Mouse (Mus musculus): ENCODE results near the gene Nrtn. TPM values are rescaled to one million over a fixed set of nuclear protein-coding genes. Genes with fewer than 3 reads are reported as not detected.

Nrtn gene
- polyA plus RNA-seq, 1 experiment: 19.2 TPM

- TF ChIP-seq POLR2A (IDR thresholded peaks at IDR 0.05; ENCODE audit: low read depth, low read length) (no peak), CTCF (conservative IDR thresholded peaks at IDR 0.05; ENCODE audit: insufficient read depth, insufficient read length, low read depth, low read length) (no peak)
- 95% methylated on average over 29 of the region's 29 CpGs for WGBS
- Histone ChIP-seq H3K4me3 (ENCODE audit: insufficient read depth, low read depth, low read length) (no peak overlapping the region), H3K27me3 (replicated peaks; ENCODE audit: control insufficient read depth, insufficient read depth, low read length) (no peaks in the 10 kb centered on the region), H3K27ac (ENCODE audit: insufficient read depth, low read depth, low read length) (no peak overlapping the region), H3K4me1 (ENCODE audit: control insufficient read depth, insufficient read depth, low read length) (peaks cover 13% of the 10 kb centered on the region; the same call in 1 of the 2 replicates), H3K36me3 (ENCODE audit: control insufficient read depth, insufficient read depth, low read length) (no peaks in the 10 kb centered on the region)
- no peak for DNase-seq
These were observed 10.3 kb upstream of the Nrtn start for GRCm38 (mm10) chr17:56767531-56768135.

- Histone ChIP-seq H3K4me3 (ENCODE audit: insufficient read depth, low read depth, low read length) (no peak overlapping the region), H3K27ac (ENCODE audit: insufficient read depth, low read depth, low read length) (no peak overlapping the region), H3K4me1 (ENCODE audit: control insufficient read depth, insufficient read depth, low read length) (peaks cover 16% of the 10 kb centered on the region; the same call in 1 of the 2 replicates), H3K27me3 (replicated peaks; ENCODE audit: control insufficient read depth, insufficient read depth, low read length) (no peaks in the 10 kb centered on the region), H3K36me3 (ENCODE audit: control insufficient read depth, insufficient read depth, low read length) (no peaks in the 10 kb centered on the region)
- no peak for DNase-seq
- TF ChIP-seq POLR2A (IDR thresholded peaks at IDR 0.05; ENCODE audit: low read depth, low read length): no peak
- no peak for TF ChIP-seq CTCF (conservative IDR thresholded peaks at IDR 0.05; ENCODE audit: insufficient read depth, insufficient read length, low read depth, low read length)
- WGBS: 95% methylated on average over 27 of the region's 27 CpGs
These were observed 9.5 kb upstream of the Nrtn start for GRCm38 (mm10) chr17:56766631-56767405.

- Histone ChIP-seq H3K27me3 (replicated peaks; ENCODE audit: control insufficient read depth, insufficient read depth, low read length) (no peaks in the 10 kb centered on the region), H3K4me1 (ENCODE audit: control insufficient read depth, insufficient read depth, low read length) (peaks cover 21% of the 10 kb centered on the region; the same call in 1 of the 2 replicates), H3K4me3 (ENCODE audit: insufficient read depth, low read depth, low read length) (peak overlapping the region; percentile 93), H3K36me3 (ENCODE audit: control insufficient read depth, insufficient read depth, low read length) (no peaks in the 10 kb centered on the region), H3K27ac (ENCODE audit: insufficient read depth, low read depth, low read length) (0 out of 2 replicates have a peak overlapping the region, but pooled peaks have one; percentile 5)
- 42% methylated on average over 12 of the region's 12 CpGs for WGBS
- TF ChIP-seq POLR2A (IDR thresholded peaks at IDR 0.05; ENCODE audit: low read depth, low read length) (no peak), CTCF (conservative IDR thresholded peaks at IDR 0.05; ENCODE audit: insufficient read depth, insufficient read length, low read depth, low read length) (no peak)
- no peak for DNase-seq
These were observed 8.1 kb upstream of the Nrtn start for GRCm38 (mm10) chr17:56765431-56765830.

- peaks cover 21% of the 10 kb centered on the region; the same call in 1 of the 2 replicates for H3K4me1 ChIP-seq (ENCODE audit: control insufficient read depth, insufficient read depth, low read length)
- H3K27ac ChIP-seq (ENCODE audit: insufficient read depth, low read depth, low read length): peak within 1 kb of the TSS; percentile 99
- DNase-seq: peak; percentile 94
- WGBS: 1% methylated on average over 57 of the region's 58 CpGs
- no peaks in the 10 kb centered on the region for H3K36me3 ChIP-seq (ENCODE audit: control insufficient read depth, insufficient read depth, low read length)
- no peaks in the 10 kb centered on the region for H3K27me3 ChIP-seq (replicated peaks; ENCODE audit: control insufficient read depth, insufficient read depth, low read length)
- H3K4me3 ChIP-seq (ENCODE audit: insufficient read depth, low read depth, low read length): peak within 1 kb of the TSS; percentile 93
- TF ChIP-seq POLR2A (IDR thresholded peaks at IDR 0.05; ENCODE audit: low read depth, low read length) (peak; percentile 51), CTCF (conservative IDR thresholded peaks at IDR 0.05; ENCODE audit: insufficient read depth, insufficient read length, low read depth, low read length) (no peak)
These were observed 7.4 kb upstream of the Nrtn start, which contains the start of gene Dus3l for GRCm38 (mm10) chr17:56764474-56765354. TSS of gene Dus3l (plus strand) at chr17:56764757.

- TF ChIP-seq CTCF (conservative IDR thresholded peaks at IDR 0.05; ENCODE audit: insufficient read depth, insufficient read length, low read depth, low read length) (no peak), POLR2A (IDR thresholded peaks at IDR 0.05; ENCODE audit: low read depth, low read length) (no peak)
- Histone ChIP-seq H3K36me3 (ENCODE audit: control insufficient read depth, insufficient read depth, low read length) (no peaks in the 10 kb centered on the region), H3K4me1 (ENCODE audit: control insufficient read depth, insufficient read depth, low read length) (peaks cover 21% of the 10 kb centered on the region; the same call in 1 of the 2 replicates), H3K27me3 (replicated peaks; ENCODE audit: control insufficient read depth, insufficient read depth, low read length) (no peaks in the 10 kb centered on the region), H3K27ac (ENCODE audit: insufficient read depth, low read depth, low read length) (peak overlapping the region; percentile 97; the same call in 1 of the 2 replicates), H3K4me3 (ENCODE audit: insufficient read depth, low read depth, low read length) (no peak overlapping the region; the same call in 1 of the 2 replicates)
- DNase-seq: no peak
- WGBS: 77% methylated on average over 8 of the region's 8 CpGs
These were observed 6.5 kb upstream of the Nrtn start for GRCm38 (mm10) chr17:56763741-56764250.

Data from kidney, adult 2 months (tissue).